Mouse (Mus musculus) heart, postnatal 0 days (tissue): Measurements from ENCODE around the gene Xab2. TPM values are rescaled to one million over a fixed set of nuclear protein-coding genes. Genes with fewer than 3 reads are reported as not detected.

Source experiments
- ATAC-seq: fragments of 200-750 bp; cut with Nextera tagmentation; 2 replicates; pipeline ENCODE4 v1.8.0; 2017; ENCODE audit warnings: low read depth, moderate number of reproducible peaks, moderate library complexity; ENCODE audit not compliant: insufficient read depth
- DNase-seq: peaks from one replicate; pipeline ENCODE4 v3.0.0-alpha.2; 2016; ENCODE audit warnings: low spot score
- H3K27ac ChIP-seq: fragments of 300-500 bp; sonication (generic); 2 replicates; pipeline ENCODE4 v1.5.1; 2014; ENCODE audit warnings: low read depth, mild to moderate bottlenecking
- H3K27me3 ChIP-seq: fragments of 300-500 bp; sonication (generic); 2 replicates; pipeline ENCODE4 v1.6.1; 2014; ENCODE audit warnings: low read length, mixed read lengths; ENCODE audit not compliant: control insufficient read depth, insufficient read depth
- H3K36me3 ChIP-seq: fragments of 300-500 bp; sonication (generic); replicated peaks from 2 replicates; pipeline ENCODE4 v1.6.1; 2014; ENCODE audit warnings: low read length, mixed read lengths; ENCODE audit not compliant: control insufficient read depth, insufficient read depth
- H3K4me1 ChIP-seq: fragments of 300-500 bp; sonication (generic); 2 replicates; pipeline ENCODE4 v1.6.1; 2014; ENCODE audit warnings: antibody characterized with exemption; ENCODE audit not compliant: control insufficient read depth, insufficient read depth
- H3K4me2 ChIP-seq: fragments of 300-500 bp; sonication (generic); 2 replicates; pipeline ENCODE4 v1.6.1; 2014; ENCODE audit warnings: low read depth, mild to moderate bottlenecking, low read length, moderate library complexity
- H3K4me3 ChIP-seq: fragments of 300-500 bp; sonication (generic); 2 replicates; pipeline ENCODE4 v1.5.1; 2014; ENCODE audit warnings: low read depth, low read length
- H3K9ac ChIP-seq: fragments of 300-500 bp; sonication (generic); replicated peaks from 2 replicates; pipeline ENCODE4 v1.6.1; 2014; ENCODE audit warnings: low read depth, low read length, mixed read lengths
- H3K9me3 ChIP-seq: fragments of 300-500 bp; sonication (generic); replicated peaks from 2 replicates; pipeline ENCODE4 v1.6.1; 2016; ENCODE audit warnings: low read length; ENCODE audit not compliant: control insufficient read depth
- CTCF ChIP-seq: IDR thresholded peaks from 2 replicates; pipeline ENCODE4 v1.5.1; 2016; ENCODE audit warnings: antibody characterized with exemption, control low read depth, low read depth
- EP300 ChIP-seq: IDR thresholded peaks from 2 replicates; pipeline ENCODE4 v1.6.1; 2016; ENCODE audit warnings: antibody characterized with exemption, low read depth
- WGBS: fragments of 180-500 bp; shearing (Covaris S2); extraction: QIAGEN DNeasy Blood & Tissue Kit; methylation state at CpG from one replicate; pipeline ENCODE4 v1.1.7; 2014; 5-methylcytosine and 5-hydroxymethylcytosine counted together
- polyA plus RNA-seq: library from polyadenylated mRNA; unstranded; fragments of >200 nt; fragmentation: Nextera tagmentation; extraction: Ambion mirVana; gene quantifications from 2 replicates; pipeline ENCODE4 v1.2.1, GENCODE M21; 2015
- total RNA-seq: library from RNA; depleted of rRNA; stranded (reverse); fragments of >200 nt; gene quantifications from 2 replicates; pipeline ENCODE4 v1.2.3, GENCODE M21; 2014; ENCODE audit warnings: low replicate concordance; rRNA removed

Xab2 gene
- total and polyA plus RNA-seq, 2 experiments from 2014 or later = 20.0 to 27.0 TPM

DNA sequence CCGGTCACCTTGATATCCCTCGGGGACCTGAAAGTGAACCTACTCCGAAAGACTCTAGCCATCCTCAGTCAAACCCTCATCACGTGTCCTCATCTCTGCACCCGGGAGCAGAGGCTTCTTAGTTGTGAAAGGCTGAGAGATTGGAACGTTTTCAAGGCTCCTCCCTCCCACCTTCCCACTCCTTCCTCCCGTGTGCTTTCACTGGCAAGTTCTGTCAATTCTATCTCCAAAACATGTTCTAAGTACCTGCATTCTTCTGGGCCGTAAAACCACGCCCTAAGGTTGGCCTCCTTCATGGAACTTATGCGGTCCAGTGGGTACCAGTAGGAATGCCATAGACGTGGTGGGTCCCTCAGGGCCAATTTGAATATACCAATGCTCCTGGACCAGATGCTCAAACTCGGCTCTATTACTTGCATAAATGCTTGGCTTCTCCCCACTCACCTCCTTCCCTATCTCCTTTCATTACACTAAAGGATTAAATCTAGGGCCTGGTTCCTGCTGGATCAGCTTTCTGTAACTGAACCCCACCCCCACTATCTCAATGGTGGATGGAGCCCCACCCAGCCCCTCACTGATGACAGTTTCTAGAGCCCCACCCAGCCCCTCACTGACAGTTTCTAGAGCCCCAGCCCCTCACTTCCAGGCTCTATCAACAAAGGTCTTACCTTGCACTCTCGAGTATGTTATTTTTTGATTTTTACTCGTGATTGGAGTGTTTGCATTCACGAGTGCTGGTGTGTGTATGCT is 44.7 kb downstream of the Xab2 start:
- H3K9me3 ChIP-seq = no peaks in the 10 kb centered on the region
- no peaks in the 10 kb centered on the region for H3K27me3 ChIP-seq
- ATAC-seq (no peak), DNase-seq (no peak)
- no peak overlapping the region for H3K27ac ChIP-seq
- 66% methylated on average over 15 of the region's 15 CpGs for WGBS
- no peak for TF ChIP-seq CTCF
- no peak for TF ChIP-seq EP300
- no peaks in the 10 kb centered on the region for H3K36me3 ChIP-seq
- H3K4me2 ChIP-seq = no peak overlapping the region
- H3K9ac ChIP-seq = no peak overlapping the region
- H3K4me3 ChIP-seq = no peak overlapping the region
- no peaks in the 10 kb centered on the region for H3K4me1 ChIP-seq

DNA sequence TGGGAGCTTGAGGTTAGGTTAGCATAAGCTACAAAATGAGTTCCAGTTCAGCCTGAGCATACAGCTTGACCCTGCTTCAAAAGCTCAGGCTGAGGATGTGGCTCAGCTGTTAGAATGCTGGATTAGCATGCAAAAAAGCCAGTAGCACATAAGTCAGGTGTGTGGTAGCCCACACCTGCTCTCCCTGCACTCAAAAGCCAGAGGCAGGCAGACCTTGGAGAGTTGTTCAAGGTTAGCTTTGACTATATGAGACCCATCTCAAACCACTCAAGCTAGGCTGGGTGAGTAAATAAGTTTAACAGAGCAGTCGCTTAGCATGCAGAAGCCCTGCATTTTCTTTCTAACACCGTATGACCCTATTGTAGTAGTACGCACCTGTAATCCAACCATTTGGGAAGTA is 46.6 kb downstream of the Xab2 start:
- 86% methylated on average over 3 of the region's 3 CpGs for WGBS
- H3K9ac ChIP-seq = no peak overlapping the region

DNA sequence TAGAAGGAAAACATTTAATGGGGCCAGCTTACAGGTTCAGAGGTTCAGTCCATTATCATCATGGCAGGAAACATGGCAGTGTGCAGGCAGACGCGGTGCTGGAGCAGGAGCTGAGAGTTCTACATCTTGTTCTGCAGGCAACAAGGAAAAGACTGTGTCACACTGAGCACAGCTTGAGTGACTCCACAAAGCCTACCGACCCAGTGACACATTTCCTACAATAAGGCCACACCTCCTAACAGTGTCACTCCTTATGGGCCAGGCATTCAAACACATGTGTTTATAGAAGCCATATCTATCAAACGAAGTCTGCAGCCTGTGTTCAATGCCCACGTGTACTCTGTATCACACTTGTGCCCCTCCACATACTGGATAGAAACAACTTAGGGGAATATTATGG is 51.3 kb downstream of the Xab2 start:
- Histone ChIP-seq H3K27me3 (no peaks in the 10 kb centered on the region), H3K4me2 (no peak overlapping the region), H3K36me3 (no peaks in the 10 kb centered on the region), H3K9me3 (no peaks in the 10 kb centered on the region), H3K4me3 (no peak overlapping the region), H3K27ac (no peak overlapping the region), H3K4me1 (no peaks in the 10 kb centered on the region), H3K9ac (no peak overlapping the region)
- TF ChIP-seq CTCF = no peak
- no peak for TF ChIP-seq EP300
- no peak for ATAC-seq
- no peak for DNase-seq
- 86% methylated on average over 5 of the region's 5 CpGs for WGBS

More for the DNA sequence above, 46.6 kb downstream of the Xab2 start:
- no peaks in the 10 kb centered on the region for H3K9me3 ChIP-seq
- H3K4me2 ChIP-seq = no peak overlapping the region
- no peaks in the 10 kb centered on the region for H3K36me3 ChIP-seq
- no peak for TF ChIP-seq CTCF
- TF ChIP-seq EP300 = no peak
- H3K4me3 ChIP-seq = no peak overlapping the region
- H3K4me1 ChIP-seq = no peaks in the 10 kb centered on the region
- no peak overlapping the region for H3K27ac ChIP-seq
- H3K27me3 ChIP-seq = no peaks in the 10 kb centered on the region
- no peak for ATAC-seq
- DNase-seq = no peak

DNA sequence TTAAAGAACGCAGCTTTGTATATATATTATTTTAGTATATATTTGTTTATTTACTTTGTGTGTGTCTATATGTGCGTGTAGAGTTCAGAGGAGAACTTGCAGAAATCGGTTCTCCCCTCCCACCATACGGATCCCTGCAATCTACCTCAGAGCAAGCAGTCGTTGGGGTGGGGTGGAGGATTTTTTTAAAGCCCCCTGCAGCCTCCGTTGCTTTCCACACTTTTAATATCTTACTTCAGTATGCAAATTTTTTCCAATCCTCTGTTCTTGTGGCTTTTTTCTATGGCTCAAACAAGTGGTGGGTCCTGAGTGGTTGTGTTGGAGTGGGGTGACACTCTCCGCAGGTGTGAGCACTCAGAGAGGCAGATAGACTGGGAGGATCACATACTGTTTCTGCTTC is 52.7 kb downstream of the Xab2 start:
- peak overlapping the region; percentile 51 for H3K4me2 ChIP-seq
- H3K27ac ChIP-seq = no peak overlapping the region
- H3K4me3 ChIP-seq = peak overlapping the region; percentile 35
- no peak for DNase-seq
- H3K9me3 ChIP-seq = no peaks in the 10 kb centered on the region
- no peaks in the 10 kb centered on the region for H3K27me3 ChIP-seq
- H3K9ac ChIP-seq = peak overlapping the region; percentile 2; the same call in 1 of the 2 replicates
- no peaks in the 10 kb centered on the region for H3K4me1 ChIP-seq
- no peak for ATAC-seq
- WGBS = 11% methylated on average over 7 of the region's 7 CpGs
- TF ChIP-seq EP300 = no peak
- no peak for TF ChIP-seq CTCF
- H3K36me3 ChIP-seq = no peaks in the 10 kb centered on the region

DNA sequence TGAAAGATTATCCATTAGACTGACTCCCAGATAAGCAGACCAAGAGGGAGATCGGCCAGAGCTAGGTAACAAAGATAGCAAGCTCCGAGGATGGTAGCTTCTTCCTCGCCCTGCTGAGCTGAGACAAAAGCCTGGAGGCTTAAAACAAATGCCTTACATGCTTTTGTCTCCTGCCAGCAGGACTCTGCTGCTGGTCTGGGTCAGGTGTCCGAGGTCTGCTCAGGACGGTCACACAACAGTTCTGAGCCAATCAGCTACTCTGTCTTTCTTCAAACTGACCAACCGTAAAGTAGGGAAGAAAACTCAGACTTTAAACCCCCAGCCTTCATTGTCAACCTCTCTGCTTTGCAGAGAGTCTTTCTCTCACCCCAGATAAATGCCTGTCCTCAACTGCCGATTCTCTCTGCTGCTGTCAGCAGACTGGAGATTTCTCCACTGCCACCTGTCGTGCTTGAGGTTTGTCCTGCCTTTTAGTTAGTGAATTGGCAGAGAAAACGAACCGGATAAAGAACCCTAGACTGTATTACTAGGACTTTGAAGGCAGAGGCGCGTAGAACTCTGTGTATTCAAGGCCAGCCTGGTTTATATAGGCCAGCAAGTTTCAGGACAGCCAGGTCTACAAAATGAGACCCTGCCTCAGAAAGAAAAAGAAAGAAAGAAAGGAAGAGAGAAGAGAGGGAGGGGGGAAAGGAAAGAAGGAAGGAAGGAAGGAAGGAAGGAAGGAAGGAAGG is 53.3 kb downstream of the Xab2 start, which contains the start of gene C330021F23Rik:
Gene C330021F23Rik, plus strand, starts transcription at position 350 of the 731 bp plus-strand sequence.
- no peak for TF ChIP-seq CTCF
- TF ChIP-seq EP300 = no peak
- ATAC-seq = peak; percentile 77
- 8% methylated on average over 12 of the region's 12 CpGs for WGBS
- no peaks in the 10 kb centered on the region for H3K4me1 ChIP-seq
- H3K27ac ChIP-seq = peak within 1 kb of the TSS; percentile 34; the same call in 1 of the 2 replicates
- H3K36me3 ChIP-seq = no peaks in the 10 kb centered on the region
- H3K27me3 ChIP-seq = no peaks in the 10 kb centered on the region
- H3K4me3 ChIP-seq = peak within 1 kb of the TSS; percentile 35
- peak within 1 kb of the TSS; percentile 51 for H3K4me2 ChIP-seq
- H3K9me3 ChIP-seq = no peaks in the 10 kb centered on the region
- DNase-seq = peak; percentile 8
- H3K9ac ChIP-seq = peak within 1 kb of the TSS; percentile 2; the same call in 1 of the 2 replicates

Other genes with a start within 250 kb of the Xab2 start
- gene Arhgef18, start 228.3 kb downstream of the Xab2 start, total RNA-seq = 12.6 and 28.8 TPM in 2 replicates
- gene Arhgef18, start 228.3 kb downstream of the Xab2 start, polyA plus RNA-seq = 2.8 and 3.4 TPM in 2 replicates
- 8.9 and 14.1 TPM in 2 replicates for gene Pex11g, start 153.6 kb downstream of the Xab2 start, total RNA-seq
- gene Pex11g, start 153.6 kb downstream of the Xab2 start, polyA plus RNA-seq = 6.8 and 7.3 TPM in 2 replicates
- not detected in 2 replicates for gene Tex45, start 150.5 kb downstream of the Xab2 start, total RNA-seq
- not detected in 2 replicates for gene Tex45, start 150.5 kb downstream of the Xab2 start, polyA plus RNA-seq
- 59.7 and 70.8 TPM in 2 replicates for gene Zfp358, start 128.2 kb downstream of the Xab2 start, total RNA-seq
- 25.0 and 25.7 TPM in 2 replicates for gene Zfp358, start 128.2 kb downstream of the Xab2 start, polyA plus RNA-seq
- 47.6 and 56.5 TPM in 2 replicates for gene Mcoln1, start 120.9 kb downstream of the Xab2 start, total RNA-seq
- gene Mcoln1, start 120.9 kb downstream of the Xab2 start, polyA plus RNA-seq = 32.7 and 32.9 TPM in 2 replicates
- 15.9 and 41.7 TPM in 2 replicates for gene Pnpla6, start 105.9 kb downstream of the Xab2 start, total RNA-seq
- gene Pnpla6, start 105.9 kb downstream of the Xab2 start, polyA plus RNA-seq = 7.9 and 8.4 TPM in 2 replicates
- 1.3 and 1.9 TPM in 2 replicates for gene C330021F23Rik, start 53.3 kb downstream of the Xab2 start, total RNA-seq
- gene C330021F23Rik, start 53.3 kb downstream of the Xab2 start, polyA plus RNA-seq = 2.0 and 2.3 TPM in 2 replicates
- gene Camsap3, start 34.0 kb downstream of the Xab2 start, total RNA-seq = 2.1 and 7.9 TPM in 2 replicates
- gene Camsap3, start 34.0 kb downstream of the Xab2 start, polyA plus RNA-seq = 0.33 and 0.43 TPM in 2 replicates
- gene Pet100, start 232 bp upstream of the Xab2 start, total RNA-seq = 2.4 and 14.4 TPM in 2 replicates
- 112 and 121 TPM in 2 replicates for gene Pet100, start 232 bp upstream of the Xab2 start, polyA plus RNA-seq
- gene Pcp2, start 4.2 kb upstream of the Xab2 start, total RNA-seq = not detected in 2 replicates
- gene Pcp2, start 4.2 kb upstream of the Xab2 start, polyA plus RNA-seq = not detected in 2 replicates
- gene Stxbp2, start 9.6 kb upstream of the Xab2 start, total RNA-seq = 15.2 and 30.5 TPM in 2 replicates
- gene Stxbp2, start 9.6 kb upstream of the Xab2 start, polyA plus RNA-seq = 13.8 and 14.5 TPM in 2 replicates
- not detected in 2 replicates for gene Retn, start 34.5 kb upstream of the Xab2 start, total RNA-seq
- gene Retn, start 34.5 kb upstream of the Xab2 start, polyA plus RNA-seq = not detected in 2 replicates
- not detected in 2 replicates for gene Mcemp1, start 44.4 kb upstream of the Xab2 start, total RNA-seq
- gene Mcemp1, start 44.4 kb upstream of the Xab2 start, polyA plus RNA-seq = 0.27 and 0.30 TPM in 2 replicates
- gene Fcor, start 51.0 kb upstream of the Xab2 start, total RNA-seq = not detected in 2 replicates
- 1.3 and 1.7 TPM in 2 replicates for gene Fcor, start 51.0 kb upstream of the Xab2 start, polyA plus RNA-seq
- gene Trappc5, start 55.0 kb upstream of the Xab2 start, total RNA-seq = 31.1 and 38.0 TPM in 2 replicates
- gene Trappc5, start 55.0 kb upstream of the Xab2 start, polyA plus RNA-seq = 29.2 and 29.8 TPM in 2 replicates
- not detected in 2 replicates for gene Fcer2a, start 72.9 kb upstream of the Xab2 start, total RNA-seq
- 0.11 TPM in 1 of 2 replicates, not detected in the other for gene Fcer2a, start 72.9 kb upstream of the Xab2 start, polyA plus RNA-seq
- gene Clec4g, start 99.3 kb upstream of the Xab2 start, total RNA-seq = 5.6 TPM in 1 of 2 replicates, not detected in the other
- 1.9 and 2.5 TPM in 2 replicates for gene Clec4g, start 99.3 kb upstream of the Xab2 start, polyA plus RNA-seq
- gene Cd209a, start 127.7 kb upstream of the Xab2 start, total RNA-seq = not detected in 2 replicates
- not detected in 2 replicates for gene Cd209a, start 127.7 kb upstream of the Xab2 start, polyA plus RNA-seq
- not detected in 2 replicates for gene Cd209e, start 233.0 kb upstream of the Xab2 start, total RNA-seq
- gene Cd209e, start 233.0 kb upstream of the Xab2 start, polyA plus RNA-seq = not detected in 2 replicates